Mouse (Mus musculus): Measurements from ENCODE around the gene Slc35b1. TPM values are rescaled to one million over a fixed set of nuclear protein-coding genes. Genes with fewer than 3 reads are reported as not detected.

The Slc35b1 gene
- polyA plus RNA-seq, 1 experiment from 2014 or later, result 40.1 TPM

DNA sequence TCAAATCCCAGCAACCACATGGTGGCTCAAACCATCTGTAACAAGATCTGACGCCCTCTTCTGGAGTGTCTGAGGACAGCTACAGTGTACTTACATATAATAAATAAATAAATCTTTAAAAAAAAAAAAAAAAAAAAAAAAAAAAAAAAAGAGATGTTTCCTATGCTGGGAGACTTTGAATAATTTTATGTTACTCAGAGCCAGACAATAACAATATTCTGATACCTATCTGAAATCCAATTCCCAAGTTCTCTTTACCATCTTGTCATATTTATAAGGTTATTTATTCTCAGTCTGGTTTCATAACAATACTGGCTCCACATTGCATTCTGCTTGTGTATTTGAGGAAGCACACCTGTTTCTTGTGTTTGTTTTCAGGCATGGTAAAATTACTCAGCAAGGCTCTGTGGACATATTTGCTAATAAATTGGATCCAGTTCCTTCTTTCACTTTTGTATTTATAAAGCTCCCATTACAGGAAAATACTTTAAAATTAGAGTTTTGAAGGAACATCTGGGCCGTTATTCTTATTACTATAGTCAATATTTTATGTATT, 36.5 kb downstream of the Slc35b1 start:
- no peak overlapping the region for H3K9ac ChIP-seq (replicated peaks)
- TF ChIP-seq EP300 (IDR thresholded peaks at IDR 0.05; ENCODE audit: low read depth), result no peak
- TF ChIP-seq CTCF (IDR thresholded peaks at IDR 0.05; ENCODE audit: low read depth), result 0 out of 2 replicates have a peak, but pooled peaks have one; percentile 5
- H3K4me2 ChIP-seq (ENCODE audit: low read depth, low read length), result no peak overlapping the region
- H3K9me3 ChIP-seq (ENCODE audit: low read length), result no peaks in the 10 kb centered on the region
- WGBS (ENCODE audit: insufficient replicate concordance), result 83% methylated on average over 2 of the region's 2 CpGs
- H3K27ac ChIP-seq (ENCODE audit: low read depth), result no peak overlapping the region
- no peaks in the 10 kb centered on the region for H3K27me3 ChIP-seq (ENCODE audit: insufficient read depth, low read length)
- ATAC-seq (no peak), DNase-seq (no peak)
- H3K36me3 ChIP-seq (replicated peaks; ENCODE audit: insufficient read depth, low read length), result peaks cover 3% of the 10 kb centered on the region
- H3K4me1 ChIP-seq (ENCODE audit: insufficient read depth), result peaks cover 12% of the 10 kb centered on the region
- no peak overlapping the region for H3K4me3 ChIP-seq (ENCODE audit: low read depth, low read length)

DNA sequence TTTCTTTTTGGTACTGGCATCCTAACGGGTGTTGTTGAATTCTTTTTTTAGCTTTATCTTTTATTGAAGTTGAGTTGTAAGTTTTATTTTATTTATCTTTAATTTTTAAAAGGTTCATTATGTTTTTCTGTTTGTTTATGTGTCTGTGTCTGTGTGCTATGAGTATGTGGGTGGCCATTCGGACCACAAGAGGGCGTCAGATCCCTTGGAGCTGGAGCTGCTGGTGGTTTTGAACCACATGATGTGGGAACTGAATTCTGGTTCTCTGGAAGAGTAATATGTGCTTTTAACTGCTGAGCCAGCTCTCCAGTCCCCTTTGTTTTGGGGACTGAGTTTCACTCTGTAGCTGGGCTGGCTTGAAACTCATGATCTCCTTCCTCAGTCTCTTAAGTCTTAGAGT, 39.0 kb downstream of the Slc35b1 start:
- WGBS (ENCODE audit: insufficient replicate concordance), result 83% methylated on average over 3 of the region's 3 CpGs
- H3K36me3 ChIP-seq (replicated peaks; ENCODE audit: insufficient read depth, low read length), result peaks cover 5% of the 10 kb centered on the region
- no peak for ATAC-seq

DNA sequence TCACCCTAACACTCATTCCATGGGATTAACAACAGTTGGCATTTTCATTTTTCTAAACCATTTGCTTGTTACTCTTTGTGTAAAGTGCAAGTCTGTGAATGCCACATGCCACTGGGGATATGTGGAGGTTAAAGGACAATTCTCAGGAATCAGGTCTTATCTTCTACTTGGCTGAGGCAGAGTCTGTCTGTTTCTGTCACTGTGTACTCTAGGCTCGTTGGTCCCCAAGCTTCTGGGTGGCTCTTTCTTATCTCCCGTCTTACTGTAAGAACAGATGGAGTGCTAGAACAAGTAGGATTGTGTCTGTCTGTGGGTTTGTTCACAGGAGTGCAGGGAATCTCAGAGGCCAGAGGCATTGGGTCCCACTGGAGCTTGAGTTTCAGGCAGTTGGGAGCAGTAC, 46.9 kb downstream of the Slc35b1 start:
- Histone ChIP-seq H3K27ac (ENCODE audit: low read depth) (no peak overlapping the region), H3K27me3 (ENCODE audit: insufficient read depth, low read length) (no peaks in the 10 kb centered on the region), H3K4me2 (ENCODE audit: low read depth, low read length) (no peak overlapping the region), H3K9ac (replicated peaks) (no peak overlapping the region), H3K36me3 (replicated peaks; ENCODE audit: insufficient read depth, low read length) (0 out of 2 replicates have a peak, but pooled peaks cover 4% of the 10 kb centered on the region), H3K4me1 (ENCODE audit: insufficient read depth) (peaks cover 7% of the 10 kb centered on the region; the same call in 1 of the 2 replicates), H3K9me3 (ENCODE audit: low read length) (no peaks in the 10 kb centered on the region), H3K4me3 (ENCODE audit: low read depth, low read length) (no peak overlapping the region)
- TF ChIP-seq CTCF (IDR thresholded peaks at IDR 0.05; ENCODE audit: low read depth) (no peak), EP300 (IDR thresholded peaks at IDR 0.05; ENCODE audit: low read depth) (no peak)
- DNase-seq, result no peak
- peak; percentile 47 for ATAC-seq
- WGBS (ENCODE audit: insufficient replicate concordance), result 18% methylated on average over 2 of the region's 2 CpGs

More for the DNA sequence above, 39.0 kb downstream of the Slc35b1 start:
- no peak for DNase-seq
- no peak for TF ChIP-seq EP300 (IDR thresholded peaks at IDR 0.05; ENCODE audit: low read depth)
- TF ChIP-seq CTCF (IDR thresholded peaks at IDR 0.05; ENCODE audit: low read depth), result peak; percentile 51
- H3K4me1 ChIP-seq (ENCODE audit: insufficient read depth), result no peaks in the 10 kb centered on the region; the same call in 1 of the 2 replicates
- no peaks in the 10 kb centered on the region for H3K9me3 ChIP-seq (ENCODE audit: low read length)
- H3K4me3 ChIP-seq (ENCODE audit: low read depth, low read length), result no peak overlapping the region
- H3K9ac ChIP-seq (replicated peaks), result no peak overlapping the region
- no peaks in the 10 kb centered on the region for H3K27me3 ChIP-seq (ENCODE audit: insufficient read depth, low read length)
- H3K4me2 ChIP-seq (ENCODE audit: low read depth, low read length), result no peak overlapping the region
- H3K27ac ChIP-seq (ENCODE audit: low read depth), result no peak overlapping the region

DNA sequence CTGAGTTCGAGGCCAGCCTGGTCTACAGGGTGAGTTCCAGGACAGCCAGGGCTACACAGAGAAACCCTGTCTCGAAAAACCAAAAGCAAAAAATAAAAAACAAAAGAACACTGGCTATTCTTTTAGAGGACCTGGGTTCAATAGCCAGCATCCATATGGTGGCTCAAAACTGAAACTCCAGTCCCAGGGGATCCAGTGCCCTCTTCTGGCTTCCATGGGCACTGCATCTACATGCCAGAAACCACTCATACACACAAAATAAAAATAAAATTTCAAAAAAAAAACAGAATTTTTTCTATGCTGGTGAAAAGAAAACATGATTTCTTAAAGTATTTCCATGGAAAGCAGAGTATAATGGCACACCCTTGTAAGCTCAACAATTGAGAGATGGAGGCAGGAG, 47.7 kb downstream of the Slc35b1 start:
- Histone ChIP-seq H3K9ac (replicated peaks) (no peak overlapping the region), H3K27me3 (ENCODE audit: insufficient read depth, low read length) (no peaks in the 10 kb centered on the region), H3K27ac (ENCODE audit: low read depth) (no peak overlapping the region), H3K4me1 (ENCODE audit: insufficient read depth) (peaks cover 7% of the 10 kb centered on the region; the same call in 1 of the 2 replicates), H3K4me3 (ENCODE audit: low read depth, low read length) (no peak overlapping the region), H3K9me3 (ENCODE audit: low read length) (no peaks in the 10 kb centered on the region), H3K4me2 (ENCODE audit: low read depth, low read length) (no peak overlapping the region), H3K36me3 (replicated peaks; ENCODE audit: insufficient read depth, low read length) (0 out of 2 replicates have a peak, but pooled peaks cover 4% of the 10 kb centered on the region)
- WGBS (ENCODE audit: insufficient replicate concordance), result 69% methylated on average over 2 of the region's 2 CpGs
- peak; percentile 72 for TF ChIP-seq CTCF (IDR thresholded peaks at IDR 0.05; ENCODE audit: low read depth)
- TF ChIP-seq EP300 (IDR thresholded peaks at IDR 0.05; ENCODE audit: low read depth), result no peak
- ATAC-seq (no peak), DNase-seq (peak; percentile 44)

Other genes with a start within 250 kb of the Slc35b1 start
- gene Dlx4, start 238.4 kb upstream of the Slc35b1 start, polyA plus RNA-seq (2015; fragmentation: Nextera tagmentation; extraction: Ambion mirVana), result 0.08 and 0.17 TPM in 2 replicates
- not detected in 2 replicates for gene Tac4, start 123.2 kb upstream of the Slc35b1 start, polyA plus RNA-seq (2015; fragmentation: Nextera tagmentation; extraction: Ambion mirVana)
- 16.8 and 19.4 TPM in 2 replicates for gene Kat7, start 74.4 kb upstream of the Slc35b1 start, polyA plus RNA-seq (2015; fragmentation: Nextera tagmentation; extraction: Ambion mirVana)
- 60.1 and 61.8 TPM in 2 replicates for gene Fam117a, start 47.7 kb upstream of the Slc35b1 start, polyA plus RNA-seq (2015; fragmentation: Nextera tagmentation; extraction: Ambion mirVana)
- 42.4 and 53.2 TPM in 2 replicates for gene Spop, start 29.4 kb downstream of the Slc35b1 start, polyA plus RNA-seq (2015; fragmentation: Nextera tagmentation; extraction: Ambion mirVana)
- not detected in 2 replicates for gene Nxph3, start 129.9 kb downstream of the Slc35b1 start, polyA plus RNA-seq (2015; fragmentation: Nextera tagmentation; extraction: Ambion mirVana)
- 1.3 and 1.7 TPM in 2 replicates for gene Ngfr, start 203.0 kb downstream of the Slc35b1 start, polyA plus RNA-seq (2015; fragmentation: Nextera tagmentation; extraction: Ambion mirVana)

All from liver, postnatal 0 days (tissue).